Mouse (Mus musculus): ENCODE measurements around the gene Polh.

DNA sequence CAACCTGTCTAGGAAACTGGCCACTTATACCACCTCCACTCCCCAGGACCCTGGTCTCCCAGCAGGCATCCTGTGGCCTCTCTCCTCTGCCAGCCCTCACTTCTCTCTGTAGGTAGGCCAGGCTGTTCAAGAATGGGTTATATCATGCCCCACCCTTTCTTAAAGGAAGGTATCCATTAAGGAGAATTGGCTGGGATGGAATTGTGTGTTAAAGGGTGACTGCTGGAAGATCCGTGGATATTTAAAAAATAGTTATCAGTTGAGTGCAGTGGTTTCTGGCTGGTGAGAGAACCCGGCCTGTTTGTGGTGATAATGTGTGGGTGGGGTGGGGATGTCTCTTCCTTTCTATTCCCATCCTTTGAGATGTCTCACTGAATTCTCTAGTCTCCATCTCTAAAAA is 43.2 kb downstream of the Polh start:
- TF ChIP-seq CTCF (IDR thresholded peaks at IDR 0.05) (no peak), EP300 (IDR thresholded peaks at IDR 0.05) (no peak)
